Mouse (Mus musculus) effector memory CD4-positive, alpha-beta T cell, adult 7 months (primary cell): ENCODE results near the gene Gm28635. TPM values are rescaled to one million over a fixed set of nuclear protein-coding genes. Genes with fewer than 3 reads are reported as not detected.

ENCODE experiments used
- polyA plus RNA-seq: library from polyadenylated mRNA; unstranded; fragments of 100-300 nt; shearing (Covaris generic); gene quantifications from one replicate; pipeline ENCODE4 v1.2.1, GENCODE M21; 2017

Gene Gm28635
- not detected for polyA plus RNA-seq

DNA sequence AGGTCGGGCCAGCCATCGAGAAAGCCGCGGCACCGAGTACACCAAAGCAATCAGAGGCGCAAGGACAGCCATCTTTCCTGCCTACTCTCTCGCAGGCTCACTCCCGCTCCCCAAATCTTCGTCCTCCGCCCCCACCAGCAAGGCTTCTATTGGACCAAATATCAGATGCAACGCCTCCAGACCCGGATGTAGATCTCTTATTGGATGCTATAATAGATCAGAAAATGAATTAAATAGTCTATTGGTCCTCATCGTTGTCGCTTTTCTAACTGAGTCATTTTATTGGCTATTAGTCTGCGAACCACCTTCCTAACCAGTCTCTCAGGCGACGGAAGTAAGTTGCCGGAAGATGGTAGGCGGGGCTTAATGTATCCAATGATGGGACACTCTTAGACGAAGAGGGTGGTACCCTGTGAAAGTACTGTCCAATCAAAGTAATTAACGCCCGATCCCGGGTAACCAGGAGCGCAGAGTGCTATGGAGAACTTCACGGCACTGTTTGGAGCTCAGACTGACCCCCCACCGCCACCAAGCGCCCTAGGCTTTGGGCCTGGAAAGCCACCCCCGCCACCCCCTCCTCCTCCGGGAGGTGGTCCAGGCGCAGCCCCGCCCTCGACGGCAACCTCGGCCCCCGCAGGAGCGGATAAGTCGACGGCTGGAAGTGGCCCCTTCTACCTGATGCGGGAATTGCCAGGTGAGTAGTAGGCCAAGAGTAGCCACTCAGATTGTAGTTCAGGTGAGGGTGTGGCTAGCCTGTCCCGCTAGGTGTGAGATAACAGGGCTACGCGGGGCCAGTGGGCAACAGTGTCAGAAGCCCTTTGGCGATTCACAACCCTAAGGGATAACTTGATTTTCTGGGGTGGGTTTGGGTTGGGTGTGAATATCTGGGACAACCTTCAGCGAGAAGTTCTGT is at the start of gene Gm28635, which contains the start of gene Med19:
Gene Gm28635, minus strand, starts transcription at position 74 of the 913 bp plus-strand sequence.
Gene Med19, plus strand, starts transcription at position 435 of the 913 bp plus-strand sequence.

DNA sequence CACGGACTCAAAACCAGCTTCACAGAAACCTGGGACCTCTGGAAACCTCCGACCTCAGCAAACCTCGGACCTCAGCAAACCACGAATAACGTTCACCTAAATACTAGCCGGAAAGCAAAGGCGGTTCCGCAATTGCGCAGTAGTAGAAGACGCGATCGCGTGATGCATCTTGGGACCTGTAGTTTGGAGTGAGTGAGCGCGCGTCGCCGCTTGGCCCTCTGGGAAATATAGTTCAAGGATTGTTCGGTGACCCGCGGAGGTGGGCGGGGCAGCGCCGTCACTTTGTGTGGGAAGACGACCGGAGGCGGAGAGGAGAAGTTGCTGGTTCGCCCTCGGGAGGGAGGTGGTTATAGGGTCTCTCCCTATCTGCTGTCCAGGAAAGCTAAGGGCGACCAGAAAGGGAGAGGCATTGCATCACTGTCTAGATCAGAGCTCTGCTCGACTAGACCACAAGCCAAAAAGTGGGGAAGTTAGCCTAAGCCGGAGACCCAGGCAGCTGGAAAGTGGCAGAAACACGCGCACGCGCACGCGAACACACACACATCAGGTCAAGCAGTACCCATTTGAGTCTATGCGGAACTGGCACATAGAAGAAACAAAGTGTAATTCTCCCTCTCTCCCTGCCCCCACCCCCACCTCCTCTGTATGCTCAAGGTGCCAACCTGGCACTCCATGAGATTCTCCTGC is 49.5 kb upstream of the Gm28635 start, which contains the start of gene Clp1:
Gene Clp1, minus strand, starts transcription at position 179 of the 687 bp plus-strand sequence.

DNA sequence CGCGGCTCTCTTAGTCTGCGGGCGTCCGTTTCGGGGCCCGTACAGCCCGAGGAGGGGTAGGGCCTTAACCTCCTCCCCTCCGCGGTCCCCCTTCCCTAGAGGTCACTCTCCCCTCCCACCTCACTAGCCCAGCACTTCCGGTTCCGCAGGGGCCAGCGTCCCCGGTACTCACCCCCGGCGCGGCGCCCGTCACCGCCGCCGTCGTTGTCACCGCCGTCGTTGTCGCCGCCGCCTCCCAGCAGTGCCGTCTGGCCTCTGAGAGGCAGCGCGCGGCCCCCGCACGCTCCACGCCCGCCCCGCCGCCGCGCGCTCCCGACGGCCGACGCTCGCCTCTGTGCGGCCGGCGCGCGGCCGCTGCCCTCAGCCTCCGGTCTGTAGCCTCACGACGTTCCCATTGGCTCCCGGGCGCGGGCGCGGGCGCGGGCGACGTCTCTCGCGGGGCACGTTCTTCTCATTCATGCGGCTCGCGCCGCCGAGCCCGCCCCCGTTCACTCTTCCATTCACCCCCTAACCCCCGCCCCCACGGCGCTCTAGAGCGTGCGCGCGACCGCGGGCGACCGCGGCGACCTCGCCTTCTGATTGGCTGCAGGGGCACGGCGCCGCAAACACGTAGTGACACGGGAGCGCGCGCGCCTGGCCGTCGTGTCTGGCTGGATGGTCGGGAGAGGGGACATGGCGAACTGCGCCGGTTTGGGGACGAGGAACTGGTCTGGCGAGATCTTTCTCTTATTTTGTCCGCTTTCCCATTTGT is 37.1 kb upstream of the Gm28635 start, which contains the start of gene Zdhhc5:
Gene Zdhhc5, minus strand, starts transcription at position 370 of the 751 bp plus-strand sequence.

DNA sequence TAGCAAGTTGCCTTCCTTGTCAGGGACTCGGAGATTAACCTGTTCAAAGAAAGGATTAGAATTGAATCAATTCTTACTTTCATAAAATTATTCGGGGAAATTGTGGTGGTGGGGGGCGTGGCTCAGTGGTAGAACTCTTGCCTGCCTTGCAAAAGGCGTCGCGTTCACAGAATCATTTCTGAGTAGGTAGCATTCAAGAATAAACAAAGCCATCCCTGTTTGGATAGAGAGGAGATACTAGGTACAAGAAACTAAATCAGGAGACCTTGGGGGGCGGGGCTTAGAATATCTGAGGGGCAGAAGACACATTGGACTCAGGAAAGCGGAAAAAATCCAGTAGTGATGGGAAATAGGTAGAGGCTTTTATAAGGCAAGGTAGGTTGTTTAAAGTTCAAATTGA is 1.2 kb upstream of the Gm28635 start, which contains the start of gene Tmx2:
Gene Tmx2, minus strand, starts transcription at position 125 of the 400 bp plus-strand sequence.

DNA sequence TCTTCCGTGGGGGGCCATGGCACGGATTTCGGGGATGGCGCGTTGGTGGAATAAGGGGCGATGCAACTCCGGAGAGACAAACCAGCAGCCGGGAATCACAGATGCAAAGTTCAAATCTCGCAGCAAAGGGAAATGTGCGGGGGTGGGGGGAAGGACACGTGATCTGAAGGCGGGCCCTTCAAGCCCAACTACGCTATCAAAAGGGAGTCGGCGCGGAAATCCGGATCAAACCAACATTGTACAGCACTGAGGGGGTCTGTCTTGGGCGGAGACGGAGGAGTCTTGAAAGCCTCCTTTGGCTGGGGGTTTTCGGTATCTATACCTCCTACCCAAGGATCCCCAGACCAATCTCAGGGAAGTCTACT is 7.3 kb downstream of the Gm28635 start, which contains the start of gene Selenoh:
Gene Selenoh, minus strand, starts transcription at position 202 of the 365 bp plus-strand sequence.

DNA sequence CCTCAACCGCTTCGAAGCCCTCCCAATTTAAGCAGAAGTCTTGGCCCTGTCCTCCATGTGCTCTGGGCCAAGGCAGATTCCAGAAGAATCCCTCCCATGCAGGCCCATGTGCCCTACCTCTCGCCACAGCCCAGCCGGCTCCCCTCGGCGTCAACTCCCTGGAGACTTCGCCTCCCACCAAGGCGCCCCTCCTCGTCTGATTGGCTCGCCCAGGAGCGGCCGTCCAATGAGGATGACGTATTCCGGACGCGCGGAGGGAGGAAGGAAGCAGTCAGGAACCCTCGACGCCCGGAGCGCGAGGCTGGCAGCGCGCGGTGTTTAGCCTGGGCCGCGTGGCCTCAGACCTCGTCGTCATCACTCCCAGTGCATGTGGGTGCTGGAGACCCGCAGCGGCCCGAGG is 19.0 kb downstream of the Gm28635 start, which contains the start of gene Btbd18:
Gene Btbd18, plus strand, starts transcription at position 274 of the 400 bp plus-strand sequence.

GRCm38 (mm10) chr2:84650464-84651195 is 27.2 kb downstream of the Gm28635 start, which contains the start of gene Ctnnd1:
Gene Ctnnd1, minus strand, starts transcription at chr2:84650765.

Other genes with a start within 250 kb of the Gm28635 start
- gene Tfpi, start 201.3 kb downstream of the Gm28635 start, polyA plus RNA-seq = 2.6 TPM
- not detected for gene Ctnnd1, start 27.3 kb downstream of the Gm28635 start, polyA plus RNA-seq
- gene Btbd18, start 19.0 kb downstream of the Gm28635 start, polyA plus RNA-seq = not detected
- 49.2 TPM for gene Selenoh, start 7.3 kb downstream of the Gm28635 start, polyA plus RNA-seq
- 14.0 TPM for gene Med19, start 361 bp upstream of the Gm28635 start, polyA plus RNA-seq
- 54.1 TPM for gene Tmx2, start 1.1 kb upstream of the Gm28635 start, polyA plus RNA-seq
- gene Zdhhc5, start 37.1 kb upstream of the Gm28635 start, polyA plus RNA-seq = 54.3 TPM
- 93.8 TPM for gene Clp1, start 49.3 kb upstream of the Gm28635 start, polyA plus RNA-seq
- gene Ypel4, start 56.0 kb upstream of the Gm28635 start, polyA plus RNA-seq = 0.99 TPM
- gene Gm19426, start 65.6 kb upstream of the Gm28635 start, polyA plus RNA-seq = not detected
- gene Serping1, start 97.4 kb upstream of the Gm28635 start, polyA plus RNA-seq = 0.45 TPM
- gene Ube2l6, start 120.8 kb upstream of the Gm28635 start, polyA plus RNA-seq = 6.1 TPM
- gene Smtnl1, start 144.6 kb upstream of the Gm28635 start, polyA plus RNA-seq = not detected
- gene Timm10, start 149.0 kb upstream of the Gm28635 start, polyA plus RNA-seq = 14.3 TPM
- gene Slc43a1, start 160.8 kb upstream of the Gm28635 start, polyA plus RNA-seq = 19.3 TPM
- gene Rtn4rl2, start 208.7 kb upstream of the Gm28635 start, polyA plus RNA-seq = not detected